Mouse (Mus musculus) olfactory bulb, adult 2 months (tissue): ENCODE data around the gene Spx.

Source experiments
- CTCF ChIP-seq: fragments of 200-500 bp; IDR thresholded peaks from 2 replicates; pipeline ENCODE4 v1.5.1; 2012; ENCODE audit warnings: low read depth, mild to moderate bottlenecking, low read length, moderate library complexity; ENCODE audit not compliant: insufficient read depth
- POLR2A ChIP-seq: fragments of 200-500 bp; IDR thresholded peaks from 2 replicates; pipeline ENCODE4 v1.6.1; 2012; ENCODE audit warnings: mild to moderate bottlenecking, low read depth, low read length, moderate library complexity; ENCODE audit not compliant: insufficient read depth

GRCm38 (mm10) chr6:142458010-142458409 is 44.8 kb downstream of the Spx start:
- TF ChIP-seq CTCF: no peak
- no peak for TF ChIP-seq POLR2A
